Mouse (Mus musculus): ENCODE data around the gene Btbd35f30. TPM values are rescaled to one million over a fixed set of nuclear protein-coding genes. Genes with fewer than 3 reads are reported as not detected.
"Not testable (repeated sequence)": the region's sequence is repeated elsewhere in the genome, so short reads cannot be mapped to it uniquely, and the experiment has no call there.

Gene Btbd35f30
- not detected in 2 replicates for polyA plus RNA-seq (2012; rRNA removed)

DNA sequence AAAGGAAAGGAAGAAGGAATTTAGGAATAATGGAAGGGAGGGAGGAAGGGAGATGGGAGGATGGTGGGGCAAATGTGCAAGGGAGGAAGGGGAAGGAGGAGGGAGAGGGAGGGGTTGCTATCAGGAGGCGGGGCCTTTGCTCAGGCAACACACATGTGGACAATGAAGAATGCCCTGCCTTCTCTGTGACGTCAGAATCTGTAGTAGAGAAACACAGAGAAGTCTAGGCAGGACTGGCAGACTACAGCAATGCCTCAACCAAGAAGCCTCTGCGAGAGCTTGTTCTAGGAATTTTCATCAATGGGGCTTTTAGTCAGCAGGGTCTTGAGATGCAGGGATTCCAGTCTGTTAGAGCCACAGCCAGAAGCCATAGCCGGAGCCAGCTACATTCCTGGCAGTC, at the start of gene Btbd35f30:
Gene Btbd35f30, plus strand, starts transcription at position 301 of the 400 bp plus-strand sequence.
- H3K4me1 ChIP-seq (ENCODE audit: control insufficient read depth, insufficient read depth, low read length); H3K4me3 ChIP-seq (replicated peaks; ENCODE audit: extremely low read depth, low read depth, low read length); DNase-seq: not testable (repeated sequence)
- no CpG with 5 or more reads among the region's 4 CpGs for WGBS

DNA sequence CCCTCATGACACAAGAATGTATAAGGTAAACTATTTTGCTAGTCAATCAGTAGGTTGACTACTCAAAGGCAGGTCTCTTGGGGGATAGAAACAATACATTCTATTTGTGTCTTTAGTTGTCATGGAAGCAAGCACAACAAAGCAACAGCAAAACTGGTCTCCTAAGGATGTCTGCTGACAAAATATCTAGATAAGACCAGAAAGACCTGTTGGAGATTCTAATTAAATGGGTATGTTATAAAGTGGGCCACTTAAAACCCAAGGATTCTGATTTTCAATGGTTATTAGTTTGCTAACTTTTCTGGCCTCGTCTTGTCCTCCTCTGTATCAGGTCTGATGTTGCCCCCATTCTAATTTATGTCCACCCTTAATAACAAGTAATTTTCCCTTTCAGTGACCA, 47.0 kb downstream of the Btbd35f30 start, which contains the start of gene Gm21789:
Gene Gm21789, plus strand, starts transcription at position 301 of the 400 bp plus-strand sequence.
- H3K4me3 ChIP-seq (replicated peaks; ENCODE audit: extremely low read depth, low read depth, low read length); H3K4me1 ChIP-seq (ENCODE audit: control insufficient read depth, insufficient read depth, low read length); DNase-seq: not testable (repeated sequence)
- no CpG with 5 or more reads among the region's 1 CpGs for WGBS

Other genes starting within 250 kb of the Btbd35f30 start
- gene Gm5926, start 243.9 kb upstream of the Btbd35f30 start, polyA plus RNA-seq (2012; rRNA removed): not detected in 2 replicates
- gene Btbd35f21, start 168.5 kb upstream of the Btbd35f30 start, polyA plus RNA-seq (2012; rRNA removed): not detected in 2 replicates
- not detected in 2 replicates for gene Gm21789, start 47.1 kb downstream of the Btbd35f30 start, polyA plus RNA-seq (2012; rRNA removed)
- gene Btbd35f5, start 79.3 kb downstream of the Btbd35f30 start, polyA plus RNA-seq (2012; rRNA removed): not detected in 2 replicates

Measured in lung, adult 2 months (tissue).